Mouse (Mus musculus) brain, adult 2 months (tissue): ENCODE measurements around the gene Clint1.
A peak's percentile ranks its signal among the peaks of the same experiment; 100 is the strongest.

ENCODE experiments used
- DNase-seq: peaks from one replicate; pipeline ENCODE4 v3.0.0; 2011; ENCODE audit warnings: low read depth, low spot score

Gene Clint1

DNA sequence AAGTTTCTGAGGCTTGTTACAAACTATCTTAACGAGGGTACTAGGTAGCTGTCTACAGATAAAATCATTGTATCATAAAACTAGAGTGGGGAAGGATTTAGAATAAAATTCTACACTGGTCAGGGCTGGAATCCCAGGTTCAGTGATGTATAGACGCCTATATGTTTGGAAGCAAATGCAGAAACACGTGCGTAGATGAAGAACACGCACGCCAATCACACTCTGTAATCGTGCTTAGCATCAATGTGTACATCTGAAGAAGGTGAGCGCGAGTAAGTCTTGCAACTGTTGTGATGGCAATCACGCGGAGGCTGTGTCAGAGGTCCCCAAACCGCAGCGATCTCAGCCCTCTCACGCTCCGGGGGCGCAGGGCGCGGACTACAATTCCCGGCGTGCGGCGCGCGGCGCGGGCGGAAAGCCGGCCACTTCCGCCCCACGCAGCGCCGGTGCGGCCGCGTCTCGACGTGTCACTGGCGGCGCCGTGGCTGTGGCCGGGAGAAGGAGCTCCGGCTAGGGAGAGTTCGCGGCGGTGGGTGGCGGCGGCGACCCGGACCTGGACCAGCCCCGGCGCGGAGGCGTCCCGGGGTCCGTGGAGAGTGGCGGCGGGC is at the start of gene Clint1:
TSS of gene Clint1 (plus strand) at position 536 of the 608 bp plus-strand sequence.
- DNase-seq: peak; percentile 88

DNA sequence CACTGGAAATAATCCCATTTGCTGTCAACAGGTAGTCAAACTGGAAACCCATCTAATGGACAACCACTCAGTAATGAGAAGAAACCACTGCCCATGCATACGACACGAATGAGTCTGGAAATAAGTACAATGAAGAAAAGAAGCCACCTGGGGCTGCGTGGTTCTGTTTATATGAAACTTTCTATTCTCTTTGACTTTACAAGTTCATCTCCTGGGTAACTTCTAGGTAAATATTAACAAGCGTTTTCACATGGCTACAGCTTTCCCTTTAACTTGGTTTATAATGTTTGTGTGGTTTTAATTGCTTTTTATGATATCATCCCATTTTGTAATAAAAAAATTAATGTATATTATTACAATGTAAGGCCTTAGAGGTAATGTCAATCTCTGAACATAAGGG is 47.8 kb upstream of the Clint1 start:
- no peak for DNase-seq

DNA sequence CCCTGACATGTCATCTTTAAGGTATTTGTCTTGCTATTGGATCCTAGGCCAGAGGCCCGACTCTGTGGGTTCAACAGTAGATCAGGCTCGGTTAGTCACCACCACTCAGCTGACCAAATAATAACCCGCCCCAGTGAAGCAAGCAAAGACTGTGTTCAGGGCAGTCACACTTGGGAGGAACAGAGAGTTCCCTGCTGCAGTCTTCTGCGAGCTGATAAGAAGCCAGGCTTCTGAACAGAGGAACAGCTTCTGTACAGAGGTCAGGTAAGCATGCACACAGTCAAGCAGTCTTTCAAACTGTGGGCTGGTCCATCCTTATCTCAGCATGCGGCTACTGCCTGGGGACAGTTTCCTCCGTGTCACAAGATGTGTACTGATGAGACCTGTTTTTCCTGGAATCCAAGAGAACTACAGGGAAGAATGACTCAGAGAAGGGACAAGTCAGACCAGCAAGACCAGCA is 46.5 kb upstream of the Clint1 start:
- DNase-seq: no peak

DNA sequence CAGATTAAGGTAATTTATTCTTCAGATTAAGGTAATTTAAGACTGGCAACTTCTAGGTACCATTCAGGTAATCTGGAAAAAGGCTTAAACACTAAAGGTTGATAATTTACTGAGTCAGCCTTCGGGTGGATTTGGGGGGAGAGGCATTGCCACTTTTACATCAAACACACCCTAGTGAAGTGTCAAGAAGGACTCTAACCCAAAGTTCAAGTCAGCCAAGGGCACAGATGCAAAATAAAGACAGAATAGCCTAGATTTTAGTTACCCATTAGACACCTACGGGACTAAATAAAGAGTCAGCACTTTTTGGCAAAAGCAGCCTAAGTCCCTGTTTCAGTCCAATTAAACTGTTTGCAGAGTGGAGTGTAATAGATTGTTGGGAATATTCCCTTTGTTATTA is 46.0 kb upstream of the Clint1 start:
- no peak for DNase-seq

DNA sequence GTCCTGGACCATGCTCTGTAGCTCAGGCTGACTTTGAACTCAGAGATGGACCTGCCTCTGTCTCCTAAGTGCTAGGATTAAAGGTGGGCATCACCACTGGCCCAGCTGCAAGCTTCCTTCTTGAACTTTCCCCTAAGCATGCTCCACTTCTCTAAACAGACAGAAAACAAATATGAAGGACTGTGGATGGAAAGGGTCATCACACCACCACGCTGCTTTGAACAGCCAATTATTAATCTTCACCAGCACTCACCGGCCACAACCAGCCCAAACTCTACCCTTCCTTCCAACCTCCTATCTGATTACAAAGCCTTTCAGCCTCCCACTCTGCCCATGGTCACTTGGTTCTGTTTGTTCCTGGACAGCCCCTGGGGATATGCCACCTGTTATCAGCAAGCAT is 45.6 kb upstream of the Clint1 start:
- no peak for DNase-seq

DNA sequence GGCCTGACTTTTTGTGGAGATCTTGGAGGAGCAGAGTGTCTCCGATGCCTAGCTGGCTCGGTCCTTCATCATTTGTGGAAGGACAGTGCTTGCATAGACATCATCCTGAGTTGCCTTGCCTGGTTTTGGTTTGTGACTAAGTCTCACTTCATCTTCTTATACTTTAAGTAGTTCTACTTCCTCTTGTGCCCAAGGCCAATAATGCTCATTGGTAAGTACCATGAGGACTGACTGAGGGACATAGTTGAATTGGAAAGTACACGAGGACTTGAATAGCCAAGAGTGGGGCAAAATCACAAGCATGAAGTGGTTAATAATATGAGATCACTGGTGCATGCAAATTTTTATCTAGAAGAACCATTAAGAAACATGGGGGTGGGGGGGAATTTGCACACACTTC is 45.0 kb upstream of the Clint1 start:
- no peak for DNase-seq

DNA sequence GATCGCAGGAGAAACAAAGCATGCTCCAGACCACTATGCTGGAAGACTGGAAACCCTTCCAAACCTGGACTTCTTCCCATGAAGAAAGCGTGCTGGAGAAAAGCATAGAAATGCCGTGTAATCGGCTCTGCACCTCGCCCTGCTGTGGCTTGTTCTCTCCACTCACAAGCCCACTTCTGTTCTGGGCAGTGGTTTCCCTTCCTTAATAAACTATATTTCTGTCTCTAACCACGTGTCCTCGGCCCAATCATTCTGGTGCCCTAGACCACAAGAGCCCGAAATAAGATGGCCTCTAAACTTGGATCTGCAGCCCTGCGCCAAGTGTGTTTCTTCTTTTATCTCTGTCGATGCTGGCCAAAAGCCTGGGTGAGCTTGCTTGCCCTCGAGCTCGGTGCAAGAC is 44.0 kb upstream of the Clint1 start:
- DNase-seq: peak; percentile 21

DNA sequence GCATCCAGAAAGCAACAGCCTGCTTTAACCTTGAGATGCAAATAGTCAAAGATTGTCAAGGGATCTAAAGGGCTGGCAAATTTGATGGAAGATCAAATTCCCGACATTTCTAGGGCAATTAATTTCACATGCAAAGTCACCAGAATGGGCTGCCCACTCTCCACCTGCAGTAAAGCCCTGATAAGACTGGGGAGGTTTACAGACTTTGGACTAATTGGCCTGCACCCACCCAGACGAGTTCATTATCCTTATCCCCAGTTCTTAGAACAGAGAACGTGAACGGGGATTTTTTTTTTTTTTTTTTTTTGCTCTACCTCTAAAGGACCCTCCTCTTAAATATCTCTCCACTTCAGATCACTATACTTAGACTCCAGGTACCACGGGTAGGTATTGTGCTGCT is 42.4 kb upstream of the Clint1 start:
- DNase-seq: no peak

DNA sequence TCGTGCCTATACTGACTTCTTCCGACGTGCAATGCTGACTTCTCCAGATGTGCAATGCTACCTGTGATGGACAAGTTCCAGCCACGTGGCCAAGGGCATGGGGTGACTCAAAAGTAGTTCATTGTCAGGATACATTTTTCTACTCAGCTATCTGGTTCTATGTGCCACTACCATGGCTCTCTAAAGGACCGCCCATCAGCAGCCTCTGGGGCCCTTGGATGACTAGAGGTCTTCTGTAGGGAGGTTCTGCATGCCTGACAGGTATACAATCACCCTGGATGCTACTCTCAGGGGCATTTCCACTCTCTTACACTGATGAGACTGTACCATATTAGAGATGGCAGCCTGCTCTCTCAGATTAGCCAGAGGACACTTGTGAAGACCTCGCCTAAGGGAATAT is 41.8 kb upstream of the Clint1 start:
- DNase-seq: no peak

DNA sequence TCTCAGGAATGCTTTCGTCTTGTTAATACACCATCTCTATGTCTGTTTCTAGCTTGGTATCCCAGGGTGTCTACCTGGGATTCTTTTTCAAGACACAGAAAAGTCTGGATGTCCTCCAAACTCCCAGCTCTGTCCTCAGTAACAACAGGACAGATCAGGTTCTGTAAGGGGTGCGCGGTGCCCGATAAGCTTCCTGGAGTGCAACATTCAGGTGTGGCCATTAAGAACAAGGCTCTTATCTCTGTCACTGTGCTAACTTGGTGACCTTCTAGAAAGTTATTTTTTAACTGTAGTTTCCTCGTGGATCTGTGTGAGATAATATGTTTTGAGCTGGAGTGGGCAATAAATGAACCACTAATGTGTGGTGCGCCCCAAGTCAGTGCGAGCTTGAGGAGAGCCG is 41.0 kb upstream of the Clint1 start:
- DNase-seq: no peak

DNA sequence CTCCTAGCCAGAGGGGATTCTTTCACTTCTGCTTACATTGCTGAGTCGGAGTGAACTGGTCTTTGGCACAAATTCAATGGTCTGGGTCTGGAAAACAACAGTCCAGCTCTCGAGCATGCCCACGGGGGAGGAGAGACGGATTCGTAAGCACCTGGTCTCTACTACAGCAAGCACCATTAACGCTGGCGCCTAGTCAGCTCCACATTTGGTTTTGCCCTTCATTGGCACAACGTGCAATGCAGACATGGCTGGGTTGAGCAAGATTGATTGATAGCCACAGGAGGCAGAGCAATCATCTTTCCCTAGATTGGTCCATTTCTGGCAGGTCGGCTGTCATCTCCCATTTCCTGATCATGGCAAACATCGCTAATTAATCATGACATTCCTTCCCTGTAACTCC is 36.2 kb upstream of the Clint1 start:
- no peak for DNase-seq

DNA sequence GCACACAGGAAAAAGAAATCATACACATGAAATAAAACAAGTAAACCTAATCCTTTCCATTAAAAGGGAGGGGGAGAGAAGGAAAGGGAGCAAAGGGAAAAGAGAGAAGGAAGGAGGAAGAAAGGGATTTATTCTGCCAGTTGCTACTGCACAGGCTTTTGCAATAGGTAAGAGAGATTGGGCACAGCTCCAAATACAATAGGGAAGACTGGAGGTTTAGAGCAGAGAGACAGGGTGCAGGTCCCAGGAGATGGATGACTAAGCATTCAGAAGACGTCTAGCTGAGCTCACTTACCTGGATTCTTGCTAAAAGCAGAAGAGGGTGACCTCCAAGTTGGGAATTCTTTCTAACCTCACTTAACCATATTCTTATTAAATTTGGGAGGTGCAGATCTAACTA is 35.1 kb upstream of the Clint1 start:
- DNase-seq: no peak

DNA sequence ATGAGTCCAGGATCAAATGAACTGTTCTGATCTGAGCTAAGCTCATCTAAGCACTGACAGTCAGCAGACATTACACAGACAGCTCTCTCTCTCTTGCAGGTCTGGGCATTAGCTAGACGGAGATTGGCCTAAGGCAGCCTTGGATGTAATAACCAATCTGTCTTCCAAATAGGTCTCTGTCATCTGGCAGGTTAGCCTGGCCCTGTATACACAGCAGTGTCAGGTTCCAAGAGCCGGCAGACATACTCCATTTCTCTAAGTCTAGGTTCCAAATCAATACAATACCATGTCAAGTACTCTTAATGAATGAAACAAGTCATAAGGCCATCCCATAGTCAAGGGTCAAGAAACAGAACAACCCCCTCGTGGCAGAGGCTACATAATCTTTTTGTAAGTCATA is 33.9 kb upstream of the Clint1 start:
- DNase-seq: peak; percentile 17

DNA sequence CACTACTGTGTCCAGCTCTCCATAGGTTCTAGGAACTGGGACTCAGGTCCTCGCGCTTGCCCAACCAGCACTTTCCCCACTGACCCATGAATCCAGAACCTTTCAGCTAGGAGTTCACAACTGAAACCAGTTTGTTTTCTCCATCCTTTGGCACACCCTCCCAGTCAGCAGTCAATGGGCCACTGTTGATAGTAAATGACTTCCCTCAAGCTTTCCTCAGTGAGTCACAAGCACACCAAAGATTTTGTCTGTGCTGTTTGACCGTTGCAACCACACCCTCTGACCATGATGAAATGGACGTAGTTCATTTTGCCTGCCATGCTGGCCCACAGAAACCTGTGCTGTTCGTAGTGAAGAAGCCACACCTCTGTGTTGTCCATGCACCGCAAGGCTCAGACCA is 30.9 kb upstream of the Clint1 start:
- DNase-seq: no peak

DNA sequence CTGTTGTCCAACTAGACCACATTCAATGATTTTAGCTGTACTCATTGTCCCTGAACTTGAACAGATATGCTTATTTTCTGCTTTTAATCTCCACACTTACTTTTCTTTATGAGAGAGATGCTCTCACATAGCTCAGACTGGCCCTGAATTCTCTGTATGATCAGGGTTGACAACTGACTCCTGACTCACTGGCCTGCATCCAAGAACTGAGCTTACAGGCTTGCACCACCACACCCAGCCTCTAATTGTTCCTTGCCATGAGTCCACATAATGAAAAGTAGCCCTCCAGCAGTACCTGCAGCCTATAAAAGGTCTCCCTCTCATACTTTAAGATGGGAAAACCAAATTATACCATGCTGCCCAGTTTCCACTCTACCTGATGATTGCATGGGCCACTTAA is 21.7 kb upstream of the Clint1 start:
- DNase-seq: no peak

DNA sequence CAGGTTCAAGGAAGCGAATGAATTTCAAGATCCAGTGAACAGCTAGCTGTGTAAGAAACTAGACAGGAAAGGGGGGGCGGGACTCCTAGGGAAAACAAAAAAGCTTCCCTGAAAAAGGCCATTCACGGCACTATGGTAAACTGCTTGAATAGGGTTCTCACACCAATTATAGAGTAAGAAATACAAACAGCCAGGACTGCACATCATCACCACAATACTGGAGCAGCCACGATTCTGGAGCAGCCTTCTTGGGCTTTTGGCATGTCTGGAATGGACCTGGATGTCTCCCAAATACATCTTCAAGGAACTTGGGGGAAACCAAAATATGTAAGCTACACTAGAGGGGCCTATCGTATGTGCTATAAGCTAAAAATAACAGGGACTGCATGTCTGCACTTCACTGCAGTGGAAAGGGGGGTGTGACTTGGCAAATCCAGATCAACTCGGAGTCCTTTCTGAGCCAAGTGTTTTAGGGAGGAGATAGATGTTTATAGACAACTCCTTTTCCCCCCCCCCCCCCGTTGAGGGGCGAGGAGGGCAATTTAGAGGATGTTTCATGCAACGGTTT is 21.0 kb upstream of the Clint1 start:
- DNase-seq: no peak

DNA sequence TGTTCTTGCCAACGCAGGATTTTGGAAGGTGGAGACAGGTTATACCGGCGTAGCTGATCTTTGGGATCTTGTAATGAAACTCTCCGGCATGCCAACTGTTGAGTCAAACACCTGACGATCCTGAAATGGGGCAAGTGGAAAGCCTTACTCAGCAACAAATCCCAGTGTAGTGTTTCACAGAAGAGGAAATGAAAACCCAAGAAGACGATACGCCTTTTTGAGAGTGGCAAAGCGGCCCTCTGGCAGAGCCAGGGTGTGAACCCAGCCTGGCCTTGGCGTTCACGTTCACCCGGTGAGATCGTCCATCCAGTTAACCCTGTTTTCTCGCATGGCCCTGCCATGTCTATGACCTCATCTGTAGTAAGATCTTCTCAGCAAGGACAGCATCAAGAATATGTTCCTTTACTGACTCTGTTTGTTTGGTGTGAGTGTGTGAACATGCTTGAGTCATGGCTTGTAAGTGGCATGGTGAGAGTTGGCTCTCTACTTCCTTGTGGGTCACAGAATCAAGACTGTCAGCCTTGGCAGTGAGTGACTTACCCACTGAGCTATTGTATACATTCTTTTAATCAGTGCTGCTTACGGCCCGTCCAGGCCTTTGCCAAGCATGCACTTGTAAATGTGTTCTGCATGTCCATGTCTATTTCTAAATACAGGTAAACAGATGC is 20.2 kb upstream of the Clint1 start:
- no peak for DNase-seq

DNA sequence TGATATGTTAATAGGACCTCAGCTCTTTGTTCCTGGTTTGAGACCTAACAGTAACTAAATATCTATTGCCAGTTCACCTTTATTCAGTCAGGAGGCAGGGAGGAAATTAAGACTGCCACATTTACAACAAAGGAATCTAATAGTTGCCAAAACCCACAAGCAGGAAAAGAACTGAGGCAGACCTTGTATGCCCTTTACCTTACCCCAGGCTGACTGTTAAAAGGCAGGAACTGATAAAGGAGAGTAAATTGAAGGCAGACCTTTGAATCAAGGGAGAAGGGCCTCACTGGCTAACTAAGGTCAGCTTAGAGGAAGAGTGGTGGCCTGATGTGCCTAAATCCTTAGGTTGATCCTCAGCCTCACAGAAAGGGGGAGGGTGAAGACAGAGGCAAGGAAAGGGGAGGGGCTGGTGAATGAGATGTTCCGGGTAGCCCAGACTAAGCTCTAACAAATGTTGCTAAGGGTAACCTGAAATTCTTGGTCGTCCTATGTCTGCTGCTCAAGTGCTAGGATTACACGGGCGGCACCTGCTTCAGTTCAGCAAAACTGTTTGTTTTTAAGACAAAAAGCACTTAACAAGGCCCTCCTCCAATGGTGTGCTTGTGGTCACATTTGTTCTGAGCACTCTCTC is 16.1 kb upstream of the Clint1 start:
- no peak for DNase-seq

DNA sequence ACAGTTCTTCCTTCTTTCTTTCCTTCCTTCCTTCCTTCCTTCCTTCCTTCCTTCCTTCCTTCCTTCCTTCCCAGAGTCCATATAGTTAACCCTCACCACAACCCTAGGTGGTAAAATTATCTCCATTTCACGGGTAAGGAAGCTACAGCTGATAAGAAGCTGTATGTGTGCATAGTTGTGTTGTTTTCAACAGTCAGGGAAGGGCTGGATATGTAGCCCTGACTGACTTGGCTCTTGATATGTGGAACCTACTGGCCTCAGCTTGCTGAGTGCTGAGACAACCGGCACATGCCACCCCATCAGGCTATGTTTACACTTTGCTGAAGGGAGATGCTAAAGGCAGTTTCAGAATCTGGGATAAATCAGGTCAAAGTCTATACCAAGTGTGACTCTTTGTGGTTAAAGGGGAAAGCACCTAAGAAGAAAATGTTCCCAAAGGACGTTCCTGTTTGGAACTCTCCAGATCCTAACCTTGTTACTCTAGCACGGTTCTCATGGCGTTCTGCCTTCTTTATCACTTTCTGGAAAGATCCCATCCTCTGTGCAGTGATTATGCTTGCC is 14.5 kb upstream of the Clint1 start:
- no peak for DNase-seq

DNA sequence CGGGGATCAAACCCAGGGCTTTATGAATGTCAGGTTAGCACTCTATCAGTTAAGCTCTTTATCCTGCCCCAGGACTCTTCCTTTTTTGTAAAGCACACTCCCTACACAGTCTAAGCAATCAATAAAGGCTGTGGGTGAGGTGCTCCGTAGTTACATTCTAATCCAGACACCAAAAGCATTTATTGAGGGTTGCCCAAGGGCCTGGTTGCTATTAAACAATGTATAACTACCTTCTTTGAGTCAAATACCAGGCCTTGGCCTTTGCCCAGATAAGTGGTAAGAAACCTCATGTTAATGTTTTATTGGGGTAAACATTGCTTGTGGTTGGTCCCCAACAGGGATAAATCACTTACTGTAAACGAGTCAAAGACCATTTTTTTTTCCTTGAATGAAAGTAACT is 13.4 kb upstream of the Clint1 start:
- DNase-seq: no peak

DNA sequence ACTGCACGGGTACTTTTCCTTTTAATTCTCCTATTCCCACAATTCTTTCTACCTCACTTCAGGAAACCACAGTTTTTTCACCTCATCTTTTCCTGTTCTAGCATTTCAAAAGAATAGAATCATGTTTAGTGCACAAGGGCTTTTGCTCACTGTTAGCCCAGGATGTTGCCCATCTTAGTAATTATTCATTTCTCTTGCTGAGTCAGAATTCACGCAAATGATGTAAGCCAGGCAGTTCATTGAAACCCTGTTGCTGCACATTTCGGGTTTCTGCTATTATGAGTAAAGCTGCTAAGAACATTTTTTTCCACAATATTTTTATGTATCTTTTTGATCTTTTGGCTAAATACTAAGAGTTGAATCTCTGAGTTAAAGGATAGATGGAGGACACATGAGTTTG is 11.5 kb upstream of the Clint1 start:
- no peak for DNase-seq

DNA sequence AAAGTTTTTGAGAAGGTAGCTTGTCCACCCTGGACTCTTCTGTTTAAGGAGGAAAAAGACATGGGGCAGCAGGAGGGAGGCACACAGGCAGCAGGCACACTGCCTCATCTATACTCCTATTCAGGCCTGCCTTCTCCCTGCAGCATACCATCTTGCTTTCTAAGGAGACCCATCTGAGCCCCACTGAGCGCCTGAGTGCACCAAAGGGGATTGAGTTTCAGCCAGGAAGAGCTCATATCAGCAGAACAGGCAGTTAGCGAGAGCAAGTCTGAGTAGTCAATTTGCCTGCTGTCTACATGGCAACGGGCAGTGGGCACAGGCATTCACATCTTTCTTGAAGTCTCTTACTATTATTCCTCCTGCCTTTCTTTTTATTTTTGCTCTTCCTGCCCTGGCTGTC is 5.8 kb upstream of the Clint1 start:
- DNase-seq: no peak

DNA sequence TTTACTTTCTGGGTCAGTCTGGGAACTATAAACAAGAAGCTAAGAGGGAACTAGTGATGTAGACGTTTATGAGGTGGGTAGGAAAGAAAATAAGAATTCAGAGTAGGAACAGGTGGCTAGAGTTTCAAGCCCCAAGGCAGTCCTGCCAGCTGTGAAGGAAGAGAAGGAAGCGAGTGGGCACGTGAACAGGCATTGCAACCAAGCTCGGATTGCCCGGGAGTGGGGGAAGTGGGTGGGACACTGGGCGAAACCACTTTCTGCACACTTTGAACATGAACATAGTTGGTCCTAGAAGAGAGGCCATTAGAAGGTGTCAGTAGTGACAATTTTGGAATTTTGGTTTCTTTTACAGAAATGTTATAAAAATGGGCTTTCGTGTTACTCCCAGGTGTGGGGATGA is 4.3 kb upstream of the Clint1 start:
- no peak for DNase-seq
